In genomic region chrX:166661043-166661718, GRCm38 (mm10) we compare ENCODE assay signal across 8 mouse cellular contexts.
DNase-seq lines count a peak whose midpoint lies in the region; ATAC-seq and TF ChIP-seq lines count a peak whose summit lies in the region.

No protein-coding gene starts in this region.

- TF ChIP-seq POLR2A in heart, adult 2 months (IDR thresholded peaks at IDR 0.05; ENCODE audit: insufficient read depth, low read depth, low read length), result no peak
- TF ChIP-seq POLR2A in spleen, adult 2 months (IDR thresholded peaks at IDR 0.05; ENCODE audit: low read depth, low read length), result no peak

- TF ChIP-seq CTCF in heart, adult 2 months (IDR thresholded peaks at IDR 0.05), result peak; percentile 28; the same call in 1 of the 2 replicates
- no peak for TF ChIP-seq CTCF in spleen, adult 2 months (IDR thresholded peaks at IDR 0.05; ENCODE audit: extremely low read depth, insufficient read depth, insufficient read length, insufficient replicate concordance)

- H3K79me2 ChIP-seq in heart, adult 2 months (replicated peaks; ENCODE audit: control insufficient read depth, insufficient read depth, low read length), result no peaks in the 10 kb centered on the region

- H3K9me3 ChIP-seq in embryonic facial prominence, embryonic 14.5 days (ENCODE audit: control insufficient read depth, low read length), result no peaks in the 10 kb centered on the region
- H3K9me3 ChIP-seq in limb, embryonic 12.5 days, result no peaks in the 10 kb centered on the region
- H3K9me3 ChIP-seq in midbrain, embryonic 12.5 days, result no peaks in the 10 kb centered on the region

- peaks cover 4% of the 10 kb centered on the region; the same call in 1 of the 2 replicates for H3K4me1 ChIP-seq in embryonic facial prominence, embryonic 14.5 days (ENCODE audit: control insufficient read depth, insufficient read depth, low read length)
- H3K4me1 ChIP-seq in heart, adult 2 months (ENCODE audit: control insufficient read depth, insufficient read depth, low read length), result peaks cover 2% of the 10 kb centered on the region
- H3K4me1 ChIP-seq in limb, embryonic 12.5 days (replicated peaks), result no peaks in the 10 kb centered on the region
- peaks cover 3% of the 10 kb centered on the region; the same call in 1 of the 2 replicates for H3K4me1 ChIP-seq in midbrain, embryonic 12.5 days
- peaks cover 6% of the 10 kb centered on the region; the same call in 1 of the 2 replicates for H3K4me1 ChIP-seq in spleen, adult 2 months (ENCODE audit: control insufficient read depth, insufficient read depth, insufficient read length)

- no peaks in the 10 kb centered on the region; the same call in none of the 2 replicates for H3K27me3 ChIP-seq in embryonic facial prominence, embryonic 14.5 days (replicated peaks; ENCODE audit: control insufficient read depth, insufficient read depth, low read length)
- H3K27me3 ChIP-seq in heart, adult 2 months (ENCODE audit: control insufficient read depth, insufficient read depth, low read length), result no peaks in the 10 kb centered on the region
- peaks cover 42% of the 10 kb centered on the region for H3K27me3 ChIP-seq in limb, embryonic 12.5 days
- peaks cover 58% of the 10 kb centered on the region for H3K27me3 ChIP-seq in midbrain, embryonic 12.5 days
- no peaks in the 10 kb centered on the region for H3K27me3 ChIP-seq in spleen, adult 2 months (ENCODE audit: control insufficient read depth, insufficient read depth, low read length)

- peak overlapping the region; percentile 50 for H3K4me2 ChIP-seq in embryonic facial prominence, embryonic 14.5 days (ENCODE audit: low read depth, low read length)
- peak overlapping the region; percentile 50 for H3K4me2 ChIP-seq in limb, embryonic 12.5 days
- peak overlapping the region; percentile 33; the same call in 1 of the 2 replicates for H3K4me2 ChIP-seq in midbrain, embryonic 12.5 days (replicated peaks)

- intact Hi-C loops in heart, adult 2 months (cut with DNase I), result loop anchor here (1.0 to 5.0 kb wide), 5 partner anchors 136 to 572 kb away; no protein-coding TSS in a partner anchor

- TF ChIP-seq EP300 in heart, adult 2 months (IDR thresholded peaks at IDR 0.05; ENCODE audit: insufficient read depth, low read depth, low read length), result no peak

- peak; percentile 39 for DNase-seq in cerebellum, adult 11-12 months
- DNase-seq in cerebellum, postnatal 36 days, result no peak
- peak; percentile 86 for DNase-seq in embryonic facial prominence, embryonic 14.5 days (ENCODE audit: low spot score)
- DNase-seq in heart, adult 2 months, result peak; percentile 61 to 62
- peak; percentile 68 for DNase-seq in kidney, adult 18-20 months
- DNase-seq in spleen, adult 2 months (ENCODE audit: low read depth in 1 of 2, low spot score in 2 of 2), result peak in 1 of 2 experiments; percentile 25

- 0 out of 2 replicates have a peak overlapping the region, but pooled peaks have one; percentile 42 for H3K9ac ChIP-seq in embryonic facial prominence, embryonic 14.5 days (ENCODE audit: low read depth, low read length)
- peak overlapping the region; percentile 45 for H3K9ac ChIP-seq in heart, adult 2 months (ENCODE audit: low read depth, low read length)
- no peak overlapping the region for H3K9ac ChIP-seq in limb, embryonic 12.5 days (replicated peaks)
- 0 out of 2 replicates have a peak overlapping the region, but pooled peaks have one; percentile 24 for H3K9ac ChIP-seq in midbrain, embryonic 12.5 days (replicated peaks)

- peak overlapping the region; percentile 21 for H3K4me3 ChIP-seq in embryonic facial prominence, embryonic 14.5 days (ENCODE audit: low read depth, low read length)
- H3K4me3 ChIP-seq in heart, adult 2 months, result peak overlapping the region; percentile 34
- peak overlapping the region; percentile 13; the same call in 1 of the 2 replicates for H3K4me3 ChIP-seq in limb, embryonic 12.5 days (replicated peaks)
- H3K4me3 ChIP-seq in midbrain, embryonic 12.5 days, result 0 out of 2 replicates have a peak overlapping the region, but pooled peaks have one; percentile 11
- H3K4me3 ChIP-seq in spleen, adult 2 months (ENCODE audit: extremely low read depth, insufficient read depth, insufficient read length), result peak overlapping the region; percentile 53; the same call in 1 of the 2 replicates

- peak overlapping the region; percentile 73 for H3K27ac ChIP-seq in embryonic facial prominence, embryonic 14.5 days (replicated peaks; ENCODE audit: low read depth, low read length)
- peak overlapping the region; percentile 88 for H3K27ac ChIP-seq in heart, adult 2 months
- H3K27ac ChIP-seq in limb, embryonic 12.5 days, result peak overlapping the region; percentile 64; the same call in 1 of the 2 replicates
- peak overlapping the region; percentile 85 for H3K27ac ChIP-seq in midbrain, embryonic 12.5 days (replicated peaks)
- H3K27ac ChIP-seq in spleen, adult 2 months (ENCODE audit: insufficient read depth, low read length), result peak overlapping the region; percentile 80

- H3K36me3 ChIP-seq in embryonic facial prominence, embryonic 14.5 days (ENCODE audit: control insufficient read depth, insufficient read depth, low read length), result no peaks in the 10 kb centered on the region
- H3K36me3 ChIP-seq in heart, adult 2 months (ENCODE audit: control insufficient read depth, insufficient read depth, low read length), result no peaks in the 10 kb centered on the region
- H3K36me3 ChIP-seq in limb, embryonic 12.5 days, result no peaks in the 10 kb centered on the region
- H3K36me3 ChIP-seq in midbrain, embryonic 12.5 days, result no peaks in the 10 kb centered on the region
- no peaks in the 10 kb centered on the region for H3K36me3 ChIP-seq in spleen, adult 2 months (ENCODE audit: control insufficient read depth, insufficient read depth, low read length)

- 23% methylated on average over 16 of the region's 16 CpGs for WGBS in embryonic facial prominence, embryonic 14.5 days
- WGBS in heart, adult 2 months, result 16% methylated on average over 16 of the region's 16 CpGs
- WGBS in limb, embryonic 12.5 days, result 21% methylated on average over 16 of the region's 16 CpGs
- 24% methylated on average over 16 of the region's 16 CpGs for WGBS in midbrain, embryonic 12.5 days
- 24% methylated on average over 16 of the region's 16 CpGs for WGBS in spleen, adult 2 months

- ATAC-seq in embryonic facial prominence, embryonic 14.5 days (ENCODE audit: low read depth), result peak; percentile 87
- ATAC-seq in limb, embryonic 12.5 days (ENCODE audit: insufficient number of reproducible peaks, insufficient read depth, low FRiP score, low TSS enrichment, low read depth), result peak; percentile 71; the same call in 1 of the 2 replicates
- ATAC-seq in midbrain, embryonic 12.5 days (ENCODE audit: low FRiP score, low read depth), result peak; percentile 89

Comparison
In these comparisons a context has a peak if more than half of its experiments do, and no peak if none do; other contexts are left out.
1. DNase-seq: peak in cerebellum, adult 11-12 months (single experiment), embryonic facial prominence, embryonic 14.5 days (single experiment), heart, adult 2 months (2 of 2) and kidney, adult 18-20 months (single experiment); none in cerebellum, postnatal 36 days (0 of 2).
2. Peak in every context shown above with its lines, with median percentiles within 50 percentile points of each other: ATAC-seq, H3K27ac ChIP-seq, H3K4me2 ChIP-seq and H3K4me3 ChIP-seq.